Mouse (Mus musculus) heart, postnatal 0 days (tissue): ENCODE measurements around the gene Gm7534. TPM values are rescaled to one million over a fixed set of nuclear protein-coding genes. Genes with fewer than 3 reads are reported as not detected.
"Not testable (repeated sequence)": the region's sequence is repeated elsewhere in the genome, so short reads cannot be mapped to it uniquely, and the experiment has no call there.

ENCODE experiments used
- ATAC-seq: fragments of 200-750 bp; cut with Nextera tagmentation; 2 replicates; pipeline ENCODE4 v1.8.0; 2017; ENCODE audit warnings: low read depth, moderate number of reproducible peaks, moderate library complexity; ENCODE audit not compliant: insufficient read depth
- DNase-seq: peaks from one replicate; pipeline ENCODE4 v3.0.0-alpha.2; 2016; ENCODE audit warnings: low spot score
- H3K27ac ChIP-seq: fragments of 300-500 bp; sonication (generic); 2 replicates; pipeline ENCODE4 v1.5.1; 2014; ENCODE audit warnings: low read depth, mild to moderate bottlenecking
- H3K27me3 ChIP-seq: fragments of 300-500 bp; sonication (generic); 2 replicates; pipeline ENCODE4 v1.6.1; 2014; ENCODE audit warnings: low read length, mixed read lengths; ENCODE audit not compliant: control insufficient read depth, insufficient read depth
- H3K36me3 ChIP-seq: fragments of 300-500 bp; sonication (generic); replicated peaks from 2 replicates; pipeline ENCODE4 v1.6.1; 2014; ENCODE audit warnings: low read length, mixed read lengths; ENCODE audit not compliant: control insufficient read depth, insufficient read depth
- H3K4me1 ChIP-seq: fragments of 300-500 bp; sonication (generic); 2 replicates; pipeline ENCODE4 v1.6.1; 2014; ENCODE audit warnings: antibody characterized with exemption; ENCODE audit not compliant: control insufficient read depth, insufficient read depth
- H3K4me2 ChIP-seq: fragments of 300-500 bp; sonication (generic); 2 replicates; pipeline ENCODE4 v1.6.1; 2014; ENCODE audit warnings: low read depth, mild to moderate bottlenecking, low read length, moderate library complexity
- H3K4me3 ChIP-seq: fragments of 300-500 bp; sonication (generic); 2 replicates; pipeline ENCODE4 v1.5.1; 2014; ENCODE audit warnings: low read depth, low read length
- H3K9ac ChIP-seq: fragments of 300-500 bp; sonication (generic); replicated peaks from 2 replicates; pipeline ENCODE4 v1.6.1; 2014; ENCODE audit warnings: low read depth, low read length, mixed read lengths
- H3K9me3 ChIP-seq: fragments of 300-500 bp; sonication (generic); replicated peaks from 2 replicates; pipeline ENCODE4 v1.6.1; 2016; ENCODE audit warnings: low read length; ENCODE audit not compliant: control insufficient read depth
- CTCF ChIP-seq: IDR thresholded peaks from 2 replicates; pipeline ENCODE4 v1.5.1; 2016; ENCODE audit warnings: antibody characterized with exemption, control low read depth, low read depth
- EP300 ChIP-seq: IDR thresholded peaks from 2 replicates; pipeline ENCODE4 v1.6.1; 2016; ENCODE audit warnings: antibody characterized with exemption, low read depth
- WGBS: fragments of 180-500 bp; shearing (Covaris S2); extraction: QIAGEN DNeasy Blood & Tissue Kit; methylation state at CpG from one replicate; pipeline ENCODE4 v1.1.7; 2014; 5-methylcytosine and 5-hydroxymethylcytosine counted together
- polyA plus RNA-seq: library from polyadenylated mRNA; unstranded; fragments of >200 nt; fragmentation: Nextera tagmentation; extraction: Ambion mirVana; gene quantifications from 2 replicates; pipeline ENCODE4 v1.2.1, GENCODE M21; 2015
- total RNA-seq: library from RNA; depleted of rRNA; stranded (reverse); fragments of >200 nt; gene quantifications from 2 replicates; pipeline ENCODE4 v1.2.3, GENCODE M21; 2014; ENCODE audit warnings: low replicate concordance

Gm7534 gene
- total and polyA plus RNA-seq, 2 experiments from 2014 or later, result not detected

DNA sequence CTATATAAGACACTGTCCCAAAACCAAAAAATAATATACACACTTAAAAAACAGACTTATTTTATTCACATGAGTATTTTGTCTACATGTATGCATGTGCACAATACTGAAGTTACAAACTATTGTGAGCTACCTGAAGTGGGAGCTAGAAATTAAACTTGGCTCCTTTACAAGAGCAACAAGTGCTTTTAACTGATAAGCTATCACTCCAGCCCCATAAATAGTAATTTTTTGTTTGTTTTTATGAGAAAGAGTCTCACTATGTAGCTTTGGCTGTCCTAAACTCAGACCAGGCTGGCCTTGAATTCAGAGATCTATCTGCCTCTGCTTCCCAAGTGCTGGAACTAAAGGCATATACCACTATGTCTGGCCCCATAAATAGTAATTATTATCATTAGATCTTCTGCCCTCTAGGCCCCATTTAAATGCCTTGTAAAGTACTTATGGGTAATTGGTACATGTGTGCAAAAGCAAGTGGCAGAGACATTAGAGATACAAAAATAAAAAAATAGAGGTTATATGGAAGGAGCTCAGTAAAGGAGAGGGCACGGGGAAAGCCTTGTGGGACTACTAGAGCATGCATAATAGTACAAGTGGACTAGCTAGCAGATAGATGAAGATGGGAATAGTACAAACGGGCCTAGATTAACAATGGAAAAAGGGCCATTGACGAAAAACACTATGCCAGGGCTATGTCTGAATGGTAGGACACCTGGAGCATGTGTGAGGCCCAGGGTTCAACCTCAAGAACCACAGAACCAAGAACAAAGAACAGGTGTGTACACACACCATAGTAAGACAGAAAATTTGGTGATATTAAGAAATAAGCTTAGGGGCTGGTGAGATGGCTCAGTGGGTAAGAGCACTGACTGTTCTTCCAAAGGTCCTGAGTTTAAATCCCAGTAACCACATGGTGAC, 37.0 kb downstream of the Gm7534 start:
- no peaks in the 10 kb centered on the region for H3K9me3 ChIP-seq
- no peaks in the 10 kb centered on the region for H3K36me3 ChIP-seq
- peaks cover 12% of the 10 kb centered on the region for H3K4me1 ChIP-seq
- no peak for ATAC-seq
- no peak for TF ChIP-seq CTCF
- H3K4me3 ChIP-seq, result no peak overlapping the region
- no peak overlapping the region for H3K9ac ChIP-seq
- peak overlapping the region; percentile 32; the same call in 1 of the 2 replicates for H3K27ac ChIP-seq
- DNase-seq, result no peak
- no peak overlapping the region for H3K4me2 ChIP-seq
- H3K27me3 ChIP-seq, result no peaks in the 10 kb centered on the region
- 71% methylated on average over 3 of the region's 3 CpGs for WGBS

DNA sequence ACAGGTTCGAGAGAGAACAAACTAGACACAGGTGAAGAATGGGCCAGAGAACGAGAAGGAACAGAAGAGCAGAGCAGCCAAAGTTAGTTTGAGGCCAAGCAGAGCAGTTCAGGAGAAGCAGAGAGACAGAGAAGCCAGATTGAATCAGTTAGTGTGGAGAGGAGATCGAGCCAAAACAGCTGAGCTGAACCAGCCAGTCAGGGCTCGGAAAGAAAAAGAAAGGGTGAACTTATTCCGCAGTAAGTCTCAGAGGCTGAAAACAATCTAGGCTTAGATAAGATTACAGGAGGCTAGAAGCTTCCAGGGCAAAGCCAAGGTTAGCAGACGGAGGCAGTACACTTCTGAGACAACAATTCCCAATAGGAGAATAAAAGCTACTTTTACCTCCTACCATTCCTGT, 37.8 kb downstream of the Gm7534 start:
- Histone ChIP-seq H3K4me2 (no peak overlapping the region), H3K9me3 (no peaks in the 10 kb centered on the region), H3K4me1 (peaks cover 12% of the 10 kb centered on the region), H3K36me3 (no peaks in the 10 kb centered on the region), H3K27me3 (no peaks in the 10 kb centered on the region), H3K27ac (peak overlapping the region; percentile 53), H3K4me3 (no peak overlapping the region), H3K9ac (no peak overlapping the region)
- 17% methylated on average over 6 of the region's 6 CpGs for WGBS
- peak; percentile 30; the same call in 1 of the 2 replicates for ATAC-seq
- no peak for DNase-seq
- TF ChIP-seq CTCF (no peak), EP300 (no peak)

GRCm38 (mm10) chr4:134164591-134164990, 38.2 kb downstream of the Gm7534 start:
- ATAC-seq, result no peak
- Histone ChIP-seq H3K36me3 (no peaks in the 10 kb centered on the region), H3K4me2 (no peak overlapping the region), H3K27me3 (no peaks in the 10 kb centered on the region), H3K9me3 (no peaks in the 10 kb centered on the region), H3K27ac (peak overlapping the region; percentile 53), H3K9ac (no peak overlapping the region), H3K4me3 (no peak overlapping the region), H3K4me1 (peaks cover 12% of the 10 kb centered on the region)
- TF ChIP-seq EP300, result no peak
- no peak for TF ChIP-seq CTCF
- DNase-seq, result no peak
- 73% methylated on average over 5 of the region's 6 CpGs for WGBS

DNA sequence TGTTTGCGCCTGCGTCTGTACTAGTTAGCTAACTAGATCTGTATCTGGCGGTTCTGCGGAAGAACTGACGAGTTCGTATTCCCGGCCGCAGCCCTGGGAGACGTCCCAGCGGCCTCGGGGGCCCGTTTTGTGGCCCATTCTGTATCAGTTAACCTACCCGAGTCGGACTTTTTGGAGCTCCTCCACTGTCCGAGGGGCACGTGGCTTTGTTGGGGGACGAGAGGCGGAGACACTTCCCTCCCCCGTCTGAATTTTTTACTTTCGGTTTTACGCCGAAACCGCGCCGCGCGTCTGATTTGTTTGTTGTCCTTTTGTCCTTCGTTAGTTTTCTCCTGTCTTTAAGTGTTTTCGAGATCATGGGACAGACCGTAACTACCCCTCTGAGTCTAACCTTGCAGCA, 42.7 kb downstream of the Gm7534 start:
- peak; percentile 21 for DNase-seq
- not testable (repeated sequence) for ATAC-seq, H3K36me3 ChIP-seq, H3K27me3 ChIP-seq, H3K9me3 ChIP-seq
- Histone ChIP-seq H3K4me2 (peak overlapping the region; percentile 50), H3K4me1 (peaks cover 16% of the 10 kb centered on the region), H3K4me3 (peak overlapping the region; percentile 62), H3K27ac (peak overlapping the region; percentile 85), H3K9ac (peak overlapping the region; percentile 57)
- WGBS, result 4% methylated on average over 30 of the region's 30 CpGs

- H3K4me1 ChIP-seq, result peaks cover 18% of the 10 kb centered on the region; the same call in 1 of the 2 replicates
- DNase-seq (no peak), ATAC-seq (no peak)
- 80% methylated on average over 6 of the region's 6 CpGs for WGBS
- no peaks in the 10 kb centered on the region for H3K27me3 ChIP-seq
- H3K4me3 ChIP-seq, result no peak overlapping the region
- H3K4me2 ChIP-seq, result no peak overlapping the region
- peaks cover 5% of the 10 kb centered on the region for H3K36me3 ChIP-seq
- H3K9ac ChIP-seq, result no peak overlapping the region
- TF ChIP-seq EP300, result no peak
- TF ChIP-seq CTCF, result no peak
- no peak overlapping the region for H3K27ac ChIP-seq
- no peaks in the 10 kb centered on the region for H3K9me3 ChIP-seq
Measured at GRCm38 (mm10) chr4:134158774-134159173, 44.0 kb downstream of the Gm7534 start.

- ATAC-seq (no peak), DNase-seq (no peak)
- TF ChIP-seq CTCF (no peak), EP300 (no peak)
- Histone ChIP-seq H3K4me3 (no peak overlapping the region), H3K4me1 (peaks cover 18% of the 10 kb centered on the region; the same call in 1 of the 2 replicates), H3K27ac (peak overlapping the region; percentile 67), H3K36me3 (peaks cover 15% of the 10 kb centered on the region), H3K27me3 (no peaks in the 10 kb centered on the region), H3K9ac (no peak overlapping the region), H3K4me2 (no peak overlapping the region), H3K9me3 (no peaks in the 10 kb centered on the region)
- 65% methylated on average over 2 of the region's 2 CpGs for WGBS
Measured at GRCm38 (mm10) chr4:134157558-134157957, 45.2 kb downstream of the Gm7534 start.
